Mouse (Mus musculus) cerebellum, adult 2 months (tissue): ENCODE data around the gene Gatad1.

Experiments
- CTCF ChIP-seq: fragments of 200-500 bp; IDR thresholded peaks from 2 replicates; pipeline ENCODE4 v1.5.1; 2011; ENCODE audit warnings: low read depth, mild to moderate bottlenecking, control low read depth, low read length, moderate library complexity, borderline replicate concordance; ENCODE audit not compliant: insufficient read depth
- POLR2A ChIP-seq: fragments of 200-500 bp; IDR thresholded peaks from 2 replicates; pipeline ENCODE4 v1.6.1; 2011; ENCODE audit warnings: low read length, control low read depth, borderline replicate concordance; ENCODE audit not compliant: insufficient read depth

GRCm38 (mm10) chr5:3692956-3693355, 36.0 kb upstream of the Gatad1 start:
- no peak for TF ChIP-seq CTCF
- no peak for TF ChIP-seq POLR2A
